Mouse (Mus musculus): ENCODE measurements around the gene Lrrc8d.

Gene Lrrc8d

DNA sequence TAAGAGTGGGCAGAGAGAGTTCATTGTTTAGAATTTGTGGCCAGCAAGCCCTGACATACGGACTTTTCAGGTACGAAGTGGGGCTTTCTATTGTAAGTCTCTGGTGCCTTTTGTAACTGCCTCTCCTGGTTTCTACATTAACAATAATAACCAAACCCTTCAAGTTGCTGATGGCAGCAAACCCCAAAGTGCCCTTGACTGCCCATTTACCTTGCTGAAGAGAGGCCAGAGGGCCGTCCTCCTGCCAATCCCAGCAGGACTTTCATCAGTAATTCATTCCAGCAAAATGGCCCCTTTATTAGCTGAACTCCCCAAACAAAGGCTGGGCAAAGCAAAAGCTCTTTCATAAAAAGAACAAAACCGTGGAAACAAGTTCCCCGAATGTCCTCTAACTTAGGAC lies 118.6 kb downstream of the Lrrc8d start:
- DNase-seq (ENCODE audit: low read depth), result no peak

DNA sequence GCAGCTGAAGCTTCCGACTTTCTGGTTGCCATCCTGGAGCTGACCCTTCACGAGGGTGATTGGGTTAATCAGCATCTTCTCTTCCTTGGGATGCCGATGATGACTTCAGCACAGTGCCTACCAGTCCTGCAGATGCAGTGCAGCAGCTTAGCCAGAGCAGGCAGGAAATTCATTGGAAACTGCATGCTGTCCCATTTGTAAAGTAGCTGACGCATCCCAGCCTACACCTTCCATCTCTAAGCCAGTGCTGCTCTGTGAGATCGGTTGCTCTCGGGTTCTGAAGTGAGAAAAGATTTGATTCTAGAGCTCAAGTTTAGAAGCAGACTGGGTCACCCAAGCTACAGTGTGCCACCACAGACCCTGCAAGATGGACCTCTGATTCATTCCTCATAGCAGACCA lies 121.6 kb downstream of the Lrrc8d start:
- DNase-seq (ENCODE audit: low read depth), result no peak

DNA sequence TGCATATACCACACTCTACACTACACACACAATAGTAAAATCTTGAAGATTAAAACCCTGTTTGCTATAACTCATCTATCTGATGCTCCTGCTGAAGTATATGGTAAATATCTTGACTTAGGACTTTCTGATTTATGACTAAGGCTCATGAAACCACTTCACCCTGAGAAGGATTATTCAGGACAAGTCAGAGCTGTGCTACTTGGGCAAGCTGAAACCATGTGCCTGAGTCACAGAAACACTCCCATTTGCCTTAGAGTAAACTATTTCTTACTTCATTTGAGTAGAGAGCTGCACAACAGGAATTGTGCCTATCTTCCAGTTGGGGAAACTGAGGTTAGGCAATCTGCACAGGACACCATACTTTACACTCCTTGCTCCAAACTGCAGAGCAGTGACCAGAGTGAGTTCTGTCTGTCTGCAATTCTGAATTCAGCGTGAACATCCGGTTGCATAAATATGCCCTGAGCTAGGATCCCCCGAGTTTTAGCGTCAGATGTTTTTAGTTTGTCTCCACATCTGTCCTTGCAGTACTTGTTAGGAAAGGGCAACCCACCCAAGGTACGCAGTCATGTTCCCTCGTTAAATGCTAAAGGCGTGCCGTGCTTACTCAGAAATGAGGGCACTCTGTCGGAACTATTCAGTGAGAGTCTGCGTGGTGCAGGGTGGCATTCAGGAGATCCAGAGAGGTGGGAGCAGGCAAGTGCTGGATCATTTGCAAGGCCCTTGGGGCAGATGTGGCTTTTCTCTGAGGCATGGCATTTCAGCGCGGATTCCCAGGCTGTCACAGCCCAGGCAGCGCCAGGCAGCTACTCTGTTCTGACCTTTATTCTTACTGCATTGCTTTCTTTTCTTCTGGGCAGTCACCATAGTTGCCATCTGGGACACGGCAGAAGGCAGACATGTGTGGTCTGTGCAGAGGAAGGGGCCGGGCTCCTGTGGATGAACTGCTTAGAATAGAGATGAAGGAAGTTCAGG lies 123.0 kb downstream of the Lrrc8d start:
- peak; percentile 54 for DNase-seq (ENCODE audit: low read depth)

DNA sequence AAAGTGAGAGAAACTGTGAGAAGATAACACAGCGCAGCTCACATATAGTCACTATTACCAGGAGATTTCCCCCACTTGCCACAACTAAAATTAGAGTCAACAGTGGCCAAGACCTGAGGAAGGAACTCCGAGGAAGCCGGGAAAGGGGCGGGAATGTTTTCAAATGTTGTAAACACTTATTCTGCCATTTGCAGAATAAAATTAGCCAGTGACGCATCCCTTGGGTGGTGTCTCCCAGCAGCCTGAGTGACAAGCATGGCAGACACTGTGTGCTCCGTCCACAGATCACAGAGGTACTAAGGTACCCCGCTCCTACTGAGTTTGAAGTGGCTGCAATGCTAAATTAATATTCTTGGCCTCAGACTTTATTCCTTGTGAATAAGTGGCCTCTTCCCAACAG lies 124.5 kb downstream of the Lrrc8d start:
- DNase-seq (ENCODE audit: low read depth), result no peak

DNA sequence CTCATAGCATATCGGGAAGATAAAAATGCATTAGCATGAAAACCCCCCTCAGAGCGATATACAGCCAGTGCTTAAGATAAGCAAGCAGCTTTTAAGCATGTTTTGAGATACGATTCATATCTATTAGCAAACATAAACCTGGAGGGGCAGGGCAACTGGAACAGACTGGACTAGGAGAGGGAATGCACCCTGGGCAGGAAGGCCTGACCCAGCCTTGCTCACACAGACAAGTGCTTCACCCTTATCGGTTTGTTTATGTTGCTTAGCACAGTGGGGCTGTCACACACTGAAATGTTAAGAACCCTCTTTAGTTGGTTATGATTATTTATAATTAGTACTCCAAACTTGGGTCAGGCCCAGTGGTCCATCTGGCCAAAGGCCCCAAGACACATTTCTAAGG lies 125.1 kb downstream of the Lrrc8d start:
- DNase-seq (ENCODE audit: low read depth), result no peak

DNA sequence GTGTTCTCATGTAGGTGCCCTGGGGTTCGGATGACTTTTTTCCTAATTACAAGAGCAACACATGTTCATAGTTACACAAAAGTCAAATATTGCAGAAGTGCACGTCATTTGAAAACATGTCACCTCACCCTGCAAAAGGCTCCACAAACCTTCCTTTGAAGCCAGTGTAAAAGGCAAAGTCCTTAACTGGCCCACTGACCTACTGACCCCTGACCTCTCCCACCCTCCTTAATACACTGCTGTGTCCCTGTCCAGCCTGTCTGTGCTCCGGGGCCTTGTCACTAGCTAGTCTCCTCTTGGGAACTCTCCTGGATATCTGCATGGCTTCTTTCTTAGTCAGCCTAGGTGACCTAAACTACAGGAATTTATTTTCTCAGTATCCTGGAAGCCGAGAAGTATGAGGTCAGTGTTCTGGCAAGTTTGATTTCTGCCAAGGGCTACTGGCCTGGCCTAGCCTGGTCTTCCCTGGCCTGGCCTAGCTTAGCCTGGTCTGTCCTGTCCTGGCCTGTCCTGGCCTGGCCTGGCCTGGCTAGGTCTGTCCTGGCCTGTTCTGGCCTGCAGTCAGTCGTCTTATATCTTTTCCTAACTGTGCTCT lies 127.2 kb downstream of the Lrrc8d start:
- DNase-seq (ENCODE audit: low read depth), result peak; percentile 33

DNA sequence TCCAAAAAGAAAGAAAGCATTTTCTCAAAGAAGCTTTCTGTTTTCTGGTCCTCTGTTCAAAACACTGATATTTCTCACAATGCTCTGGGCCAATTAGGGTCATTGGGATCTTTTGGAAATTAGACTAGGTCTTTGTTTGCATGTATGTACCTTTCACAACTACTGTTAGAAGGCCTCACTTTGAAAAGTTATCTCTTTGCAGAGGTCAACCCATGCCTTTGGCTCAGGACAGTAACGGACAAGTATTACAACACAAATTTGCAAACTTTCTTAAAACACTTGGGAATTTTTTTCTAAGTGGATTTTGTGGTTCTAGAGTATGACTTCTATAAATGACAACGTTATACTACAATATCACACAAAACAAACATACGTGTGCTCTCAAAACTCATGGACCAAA lies 128.3 kb downstream of the Lrrc8d start:
- DNase-seq (ENCODE audit: low read depth), result no peak

DNA sequence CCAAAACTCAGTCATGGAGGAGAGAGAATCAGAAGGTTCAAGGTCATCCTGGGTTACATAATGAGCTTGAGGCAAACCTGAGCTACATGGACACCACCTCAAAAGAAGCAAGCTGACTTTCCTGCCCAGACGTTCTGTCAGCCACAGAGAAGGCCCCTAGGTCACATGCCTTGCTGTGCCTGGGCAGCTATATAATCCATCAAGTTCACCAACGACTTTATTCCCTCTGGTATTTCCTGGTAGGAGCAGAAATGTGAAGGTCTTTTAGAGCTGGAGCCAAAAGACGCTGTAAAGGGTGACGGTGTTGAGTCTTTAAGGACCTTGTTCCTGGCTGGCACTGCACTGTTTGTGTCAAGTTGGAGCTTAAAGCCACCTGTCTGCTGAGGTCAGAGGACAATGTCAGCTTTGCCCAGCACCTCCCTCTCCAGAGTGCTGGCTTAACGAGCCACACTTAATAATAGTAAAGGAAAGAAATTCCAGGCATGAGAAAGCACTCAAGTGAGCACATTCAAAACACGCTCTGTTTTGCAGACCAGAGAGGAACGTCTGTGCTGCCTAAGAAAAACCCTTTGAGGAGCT lies 129.3 kb downstream of the Lrrc8d start:
- DNase-seq (ENCODE audit: low read depth), result no peak

DNA sequence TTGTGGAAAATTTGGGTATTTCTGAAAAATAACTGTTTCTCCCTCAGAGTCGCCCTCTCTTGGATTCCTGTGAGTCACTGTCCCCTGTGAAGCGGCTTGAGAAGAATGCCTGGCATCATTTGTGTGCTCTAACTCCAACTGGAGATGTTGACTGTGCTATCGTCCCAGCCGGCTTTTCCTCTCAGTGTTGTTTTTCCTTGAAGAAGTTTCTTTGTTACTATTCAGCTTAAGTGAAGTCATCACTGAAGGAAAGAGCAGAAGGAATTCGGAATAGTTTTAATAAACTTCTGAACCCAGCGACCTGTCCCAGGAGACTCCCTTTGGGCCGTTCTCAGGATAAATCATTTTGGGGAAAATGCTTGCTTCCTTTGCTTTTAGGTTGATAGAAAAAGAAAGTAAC lies 132.4 kb downstream of the Lrrc8d start:
- DNase-seq (ENCODE audit: low read depth), result peak; percentile 31

DNA sequence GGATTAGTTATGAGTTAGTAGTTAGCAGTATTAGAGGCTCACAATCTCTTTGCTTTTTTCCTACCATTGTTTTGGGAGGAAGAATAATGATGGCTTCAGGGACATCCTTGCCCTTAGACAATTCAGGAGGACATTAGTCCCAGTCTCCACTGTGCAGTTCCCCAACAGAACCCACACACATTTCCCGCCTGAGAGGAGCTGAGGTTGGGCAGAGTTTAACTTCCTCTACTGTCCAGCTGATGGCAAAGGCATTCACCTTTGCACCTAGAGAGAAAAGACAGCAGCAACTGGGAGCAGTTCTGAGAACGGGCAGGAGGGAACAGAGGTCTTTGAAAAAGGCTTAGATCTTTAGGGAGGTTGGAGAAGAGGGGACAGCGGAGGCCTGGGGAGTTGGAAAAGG lies 134.2 kb downstream of the Lrrc8d start:
- no peak for DNase-seq (ENCODE audit: low read depth)

DNA sequence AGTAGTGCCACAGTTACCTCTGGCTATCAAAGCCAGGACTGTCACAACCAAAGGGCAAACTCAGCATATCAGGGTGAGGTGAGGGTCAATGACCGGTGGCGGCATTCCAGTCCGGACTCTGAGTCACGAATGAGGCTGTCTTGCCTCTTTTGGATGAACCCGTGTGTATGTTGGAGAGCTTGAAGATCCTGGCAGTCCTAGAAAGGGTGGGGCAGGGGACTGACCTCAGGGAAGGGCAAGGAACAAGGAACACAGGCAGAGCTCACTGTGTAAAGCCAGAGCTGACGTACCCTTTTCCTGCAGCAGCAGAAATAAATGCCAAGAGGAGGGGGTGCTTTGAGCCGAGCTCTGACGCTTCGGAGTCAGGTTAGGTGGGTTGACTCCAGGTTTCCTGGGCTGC lies 136.2 kb downstream of the Lrrc8d start:
- DNase-seq (ENCODE audit: low read depth), result no peak

DNA sequence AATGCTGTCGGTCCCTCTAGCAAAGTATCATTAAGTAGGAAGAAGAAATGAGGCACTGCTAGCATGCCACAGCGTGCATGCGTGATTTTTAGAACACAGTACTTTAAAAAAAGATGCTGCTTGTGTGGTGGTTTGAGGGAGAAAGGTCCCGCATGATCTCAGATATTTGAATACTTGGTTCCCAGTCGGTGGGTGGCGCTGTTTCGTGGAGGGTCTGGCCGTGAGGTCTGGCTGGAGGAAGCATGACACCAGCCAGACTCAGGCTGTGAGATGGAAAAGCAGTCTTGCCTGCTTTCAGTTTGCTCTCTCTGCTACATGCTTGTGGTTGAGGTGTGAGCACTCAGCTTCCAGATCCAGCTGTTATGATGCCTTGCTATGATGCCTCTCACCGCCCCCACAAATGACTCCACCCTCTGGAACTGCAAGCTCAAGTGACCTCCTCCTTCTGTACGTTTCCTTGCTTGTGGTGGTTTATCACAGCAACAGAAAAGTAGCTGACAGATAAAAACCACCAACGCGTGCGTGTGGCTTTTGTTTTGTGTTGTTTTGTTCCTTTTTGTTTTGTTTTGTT lies 140.1 kb downstream of the Lrrc8d start:
- DNase-seq (ENCODE audit: low read depth), result peak; percentile 31

DNA sequence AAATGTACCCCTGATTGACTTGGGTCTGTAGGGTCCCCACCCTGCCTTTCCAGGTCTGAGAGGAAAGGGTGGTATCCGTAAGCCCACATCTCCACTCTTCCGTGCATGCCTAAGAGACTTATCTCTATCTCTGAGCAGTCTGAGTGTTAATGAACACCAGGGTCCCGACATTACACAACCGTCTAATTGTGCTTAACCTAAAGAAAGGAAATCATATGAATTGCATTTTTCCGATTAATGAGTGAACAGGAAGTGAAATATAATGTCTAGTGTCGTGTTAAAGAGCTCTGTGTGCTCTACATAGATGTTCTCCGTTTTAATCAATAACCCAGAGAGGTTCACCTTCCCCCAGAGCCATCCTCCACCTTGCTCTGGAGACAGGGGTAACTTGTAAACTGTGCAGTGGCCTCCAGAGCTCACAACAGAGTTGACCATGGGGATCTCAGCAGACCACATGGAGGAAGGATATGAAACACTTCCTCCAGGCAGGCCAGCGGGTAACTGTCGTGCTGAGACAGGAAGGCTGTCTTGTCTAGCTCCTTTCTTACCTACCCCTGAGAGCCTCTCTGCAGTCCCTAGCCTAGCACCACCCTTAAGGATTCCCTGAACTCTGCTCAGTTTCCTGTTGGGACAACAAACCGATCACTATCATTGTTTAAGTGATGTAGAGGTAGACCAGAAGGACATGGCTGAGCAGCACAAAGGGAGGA lies 144.4 kb downstream of the Lrrc8d start:
- DNase-seq (ENCODE audit: low read depth), result no peak

DNA sequence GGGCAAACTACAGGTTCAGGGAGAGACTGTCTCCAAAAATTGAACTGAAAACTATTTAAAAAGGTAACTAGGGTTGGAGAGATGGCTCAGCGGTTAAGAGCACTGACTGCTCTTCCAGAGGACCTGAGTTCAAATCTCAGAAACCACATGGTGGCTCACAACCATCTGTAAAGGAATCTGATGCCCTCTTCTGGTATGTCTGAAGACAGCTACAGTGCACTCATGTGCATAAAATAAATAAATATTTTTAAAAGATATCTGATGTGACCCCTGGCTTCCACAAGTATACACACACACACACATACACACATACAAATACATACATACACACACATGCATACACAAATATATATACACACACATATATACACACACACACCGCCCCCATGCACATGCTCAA lies 145.3 kb downstream of the Lrrc8d start:
- DNase-seq (ENCODE audit: low read depth), result no peak

DNA sequence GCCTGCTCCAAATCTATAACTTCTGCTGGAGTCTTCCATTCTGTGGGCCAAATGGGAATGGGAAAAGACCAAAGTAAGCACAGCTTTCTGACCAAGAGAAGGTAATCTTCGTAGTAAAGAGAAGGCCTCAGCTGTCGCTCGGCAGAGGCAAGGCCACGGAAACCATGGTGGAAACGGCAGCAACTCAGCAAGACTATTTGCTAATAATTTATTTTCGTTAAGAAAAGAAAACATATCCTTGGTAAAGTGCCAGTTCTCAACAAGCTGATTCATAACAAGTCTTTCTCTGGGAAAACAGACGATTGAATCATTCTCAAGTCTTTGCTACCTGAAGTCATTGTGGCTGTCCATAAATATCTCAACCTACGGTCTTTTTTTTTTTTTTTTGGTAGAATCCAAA lies 148.0 kb downstream of the Lrrc8d start:
- DNase-seq (ENCODE audit: low read depth), result no peak

DNA sequence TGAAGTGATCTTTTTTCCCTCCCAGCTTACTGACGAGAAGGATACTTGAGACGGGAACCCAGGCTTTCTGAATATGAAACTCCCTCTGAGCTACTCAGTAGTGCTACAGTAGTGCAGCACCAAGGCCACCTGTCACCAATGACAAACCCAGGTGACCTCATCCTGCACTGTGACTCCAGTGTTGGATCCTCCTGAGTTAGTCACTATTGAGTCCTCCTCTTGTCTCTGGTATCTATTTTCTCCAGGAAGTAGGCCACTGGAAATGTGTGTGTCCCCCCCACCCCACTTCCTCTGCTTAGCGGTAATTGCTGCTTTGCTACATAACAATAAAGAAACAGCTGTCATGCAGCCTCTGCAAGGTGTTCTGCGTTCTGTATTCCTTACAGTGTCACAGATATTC lies 149.5 kb downstream of the Lrrc8d start:
- DNase-seq (ENCODE audit: low read depth), result no peak

DNA sequence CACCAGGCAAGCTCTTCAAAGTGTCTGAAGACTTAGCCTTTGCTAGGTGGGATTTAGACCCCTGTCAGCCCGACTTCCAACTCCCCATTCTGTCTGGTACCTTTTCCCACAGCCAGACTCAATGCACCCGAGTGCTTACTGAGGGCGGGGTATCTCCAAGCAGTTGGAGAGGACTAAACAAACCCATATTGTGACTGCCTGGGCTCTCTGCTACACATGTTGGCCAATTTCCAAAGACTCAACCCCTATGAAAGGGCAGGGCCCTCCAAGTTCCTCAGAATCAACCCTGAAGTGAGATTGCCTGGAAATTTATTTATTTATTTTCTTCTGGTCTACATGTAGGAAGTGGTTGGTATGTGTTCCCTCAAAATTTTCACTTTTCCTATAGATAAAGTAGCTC lies 149.9 kb downstream of the Lrrc8d start:
- no peak for DNase-seq (ENCODE audit: low read depth)

DNA sequence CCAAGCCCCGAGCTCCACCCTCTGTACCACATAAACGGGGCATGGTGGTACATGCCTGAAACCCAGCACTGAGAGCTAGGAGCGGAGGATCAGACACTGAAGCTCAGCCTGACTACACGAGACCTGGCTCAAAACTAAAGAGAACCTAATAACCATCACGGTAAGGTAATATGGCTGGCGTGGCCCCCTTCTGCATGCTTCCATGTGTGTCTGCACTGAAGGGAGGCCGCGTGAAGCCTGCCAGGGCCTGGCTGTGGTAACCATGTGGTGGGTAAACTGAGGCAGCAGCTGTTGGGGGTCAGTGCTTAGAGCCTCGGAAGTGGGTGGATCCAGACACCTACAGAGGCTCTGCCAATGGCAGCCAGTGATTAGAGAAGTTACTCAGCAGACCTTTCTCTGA lies 153.5 kb downstream of the Lrrc8d start:
- DNase-seq (ENCODE audit: low read depth), result no peak

DNA sequence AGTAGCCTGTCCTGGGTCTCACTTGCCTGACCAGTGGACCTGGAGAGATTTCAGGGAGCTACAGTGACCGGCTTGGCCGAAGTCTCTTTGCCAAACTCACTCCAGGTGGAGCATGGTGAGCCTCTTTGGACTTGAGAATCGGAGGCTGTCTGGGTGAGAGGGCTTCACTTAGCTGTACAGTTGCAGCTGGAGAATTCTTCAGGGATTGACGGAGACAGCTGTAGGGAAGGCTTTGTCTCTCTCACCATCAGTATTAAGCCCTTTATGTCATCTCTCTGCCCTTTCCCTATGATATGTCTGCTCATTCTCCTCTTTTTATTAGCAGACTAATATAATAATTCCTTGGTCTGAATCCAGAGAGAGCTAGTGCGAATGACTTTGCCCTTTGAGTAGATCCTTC lies 157.7 kb downstream of the Lrrc8d start:
- DNase-seq (ENCODE audit: low read depth), result no peak

DNA sequence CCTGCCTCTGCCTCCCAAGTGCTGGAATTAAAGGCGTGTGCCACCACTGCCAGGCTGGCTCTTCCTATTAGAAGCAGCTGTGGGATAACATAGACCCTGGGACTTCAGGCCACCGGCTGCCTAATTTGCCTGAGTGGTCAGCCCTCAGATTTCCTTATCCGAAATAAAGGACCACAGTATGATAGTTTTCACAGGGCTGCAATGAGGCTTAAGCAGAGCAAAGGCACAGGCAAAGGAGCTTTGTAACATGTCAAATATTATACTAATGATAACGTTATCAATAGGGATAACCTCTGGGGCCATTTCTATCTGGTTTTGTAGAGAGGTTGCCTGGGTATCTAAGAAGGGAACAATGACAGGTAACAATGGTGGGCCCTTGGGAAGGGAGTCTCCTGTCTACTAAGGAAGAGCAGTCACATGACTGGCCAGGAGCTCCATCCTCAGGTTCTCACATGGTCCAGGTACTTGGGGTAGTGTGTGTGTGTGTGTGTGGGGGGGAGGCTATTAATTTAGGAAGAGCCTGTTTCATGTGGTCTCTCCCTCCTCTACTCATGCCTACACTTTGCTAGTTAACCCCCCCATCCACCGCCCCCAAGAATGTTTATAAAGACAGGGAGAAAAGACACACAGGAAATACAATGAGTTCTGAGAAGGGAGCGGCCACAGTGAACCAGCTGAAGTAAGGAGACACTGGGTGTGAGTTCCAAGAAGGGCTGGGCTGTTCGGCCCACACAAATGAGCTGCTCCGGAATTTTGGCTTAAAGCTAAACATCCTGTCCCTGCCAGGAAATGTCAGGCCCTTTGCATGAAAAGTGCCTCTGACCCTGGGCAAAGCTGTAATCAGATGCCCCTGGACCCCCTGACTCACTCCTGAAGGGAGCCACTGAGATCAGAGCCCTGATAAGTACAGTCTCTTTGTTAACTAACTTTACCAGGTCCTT lies 159.3 kb downstream of the Lrrc8d start:
- DNase-seq (ENCODE audit: low read depth), result peak; percentile 62

Data from NIH3T3 (cell line).